Mouse (Mus musculus) testis, adult 10 weeks (tissue): ENCODE results near the gene Rasgrp1. TPM values are rescaled to one million over a fixed set of nuclear protein-coding genes. Genes with fewer than 3 reads are reported as not detected.

Source experiments
- polyA plus RNA-seq: library from polyadenylated mRNA; stranded (reverse); fragments of 350-450 nt; fragmentation: Illumina TruSeq; extraction: RNeasy Lipid Tissue Mini Kit (QIAGEN cat#74804); gene quantifications from one replicate; pipeline ENCODE4 v1.2.3, GENCODE M21; 2014; ENCODE audit warnings: low read depth, low replicate concordance

Gene Rasgrp1
- polyA plus RNA-seq: 0.20 TPM

DNA sequence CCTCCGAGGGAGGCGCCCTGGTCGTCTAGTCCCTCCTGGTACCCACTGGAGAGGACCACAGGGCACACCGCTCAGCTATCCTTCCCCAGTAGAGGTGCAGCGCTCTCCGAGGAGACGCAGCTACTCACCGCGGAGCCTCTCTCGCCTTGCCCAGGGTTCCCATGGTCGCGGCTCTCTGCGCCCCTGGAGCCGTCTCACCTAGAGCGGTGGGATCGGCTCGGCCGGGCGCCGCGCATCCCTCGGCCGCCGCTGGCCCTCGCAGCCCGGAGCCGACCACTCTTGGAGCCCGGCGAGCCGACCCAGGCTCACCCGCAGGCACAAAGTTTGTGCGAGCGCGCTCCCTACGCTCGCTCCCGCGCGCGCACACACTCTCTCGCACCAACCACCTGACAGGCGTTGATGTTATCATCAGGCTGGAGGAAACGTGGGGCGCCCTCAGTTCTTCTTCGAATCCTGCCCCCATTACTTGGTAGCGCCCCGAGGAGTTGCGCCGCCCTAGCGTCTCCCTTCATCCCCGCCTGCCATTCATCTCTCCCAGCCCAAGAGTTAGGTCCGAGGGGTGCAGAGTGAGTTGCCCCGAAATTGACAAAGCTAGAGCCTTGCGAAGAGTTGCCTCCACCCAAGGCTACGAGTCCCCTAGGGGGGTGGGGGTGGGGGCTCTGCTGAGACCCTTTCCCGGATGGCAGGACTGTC, at the start of gene Rasgrp1:
Gene Rasgrp1, minus strand, starts transcription at position 455 of the 693 bp plus-strand sequence.

GRCm38 (mm10) chr2:117249255-117250000, 93.4 kb downstream of the Rasgrp1 start, which contains the start of gene Fam98b:
Gene Fam98b (plus strand): TSS chr2:117249739.

Other genes starting within 250 kb of the Rasgrp1 start
- gene Spred1, start 221.6 kb downstream of the Rasgrp1 start, polyA plus RNA-seq: 11.7 TPM
- gene Fam98b, start 93.3 kb downstream of the Rasgrp1 start, polyA plus RNA-seq: 55.3 TPM